Mouse (Mus musculus) bone marrow macrophage, adult 2 months (primary cell): ENCODE measurements around the gene Tarbp1.

Source experiments
- CTCF ChIP-seq: IDR thresholded peaks from 2 replicates; pipeline ENCODE4 v1.5.1; 2012; ENCODE audit warnings: low read depth, mild to moderate bottlenecking, low read length, moderate library complexity
- POLR2A ChIP-seq: IDR thresholded peaks from 2 replicates; pipeline ENCODE4 v1.6.1; 2012; ENCODE audit warnings: mild to moderate bottlenecking, low read depth, low read length, borderline replicate concordance

DNA sequence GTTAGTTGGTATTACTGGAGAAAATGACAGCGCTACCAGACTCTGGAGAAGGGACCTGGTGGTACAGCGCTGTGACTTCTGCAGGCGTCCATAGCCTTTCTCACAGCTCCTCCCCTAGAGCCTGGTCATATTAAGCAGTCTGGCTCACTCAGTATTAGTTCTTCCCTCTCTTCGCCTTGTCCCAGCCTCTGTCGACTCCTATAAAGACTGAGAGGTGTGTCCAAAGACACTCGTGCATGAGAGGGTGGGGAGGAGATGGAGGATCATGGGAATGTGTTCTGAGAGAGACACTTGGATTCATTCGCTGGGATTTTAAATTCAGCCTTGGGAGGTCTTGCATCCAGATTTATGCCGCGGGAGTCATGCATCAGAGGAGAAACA is 52.0 kb downstream of the Tarbp1 start:
- TF ChIP-seq CTCF = no peak
- no peak for TF ChIP-seq POLR2A
